Mouse (Mus musculus): ENCODE measurements around the gene Morn3. TPM values are rescaled to one million over a fixed set of nuclear protein-coding genes. Genes with fewer than 3 reads are reported as not detected.

Morn3 gene
- total and polyA plus RNA-seq, 3 experiments, result not detected

DNA sequence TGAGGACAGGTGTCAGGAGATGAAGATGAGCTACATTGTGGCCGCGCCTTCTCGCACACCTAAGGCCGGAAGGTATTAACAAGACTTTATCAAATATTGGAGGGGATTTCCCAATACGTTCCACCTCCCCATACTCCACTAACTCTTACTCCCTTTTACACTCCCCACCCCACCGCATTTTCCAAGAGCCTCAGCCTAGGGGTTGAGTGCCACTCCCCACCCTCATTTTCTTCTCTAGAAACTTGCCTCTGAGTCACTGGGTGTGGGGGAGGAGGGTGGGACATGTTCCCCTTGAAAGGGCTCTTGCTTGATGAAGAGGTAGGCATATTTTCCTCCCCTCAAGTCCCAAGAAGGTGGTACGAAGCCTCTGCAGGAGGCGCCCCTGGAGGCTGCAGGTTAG, 30.9 kb downstream of the Morn3 start (continued):
- no peak for TF ChIP-seq MAFK (IDR thresholded peaks at IDR 0.05; ENCODE audit: insufficient replicate concordance, low read length)
- TF ChIP-seq UBTF (IDR thresholded peaks at IDR 0.05; ENCODE audit: low read depth, low read length), result no peak

DNA sequence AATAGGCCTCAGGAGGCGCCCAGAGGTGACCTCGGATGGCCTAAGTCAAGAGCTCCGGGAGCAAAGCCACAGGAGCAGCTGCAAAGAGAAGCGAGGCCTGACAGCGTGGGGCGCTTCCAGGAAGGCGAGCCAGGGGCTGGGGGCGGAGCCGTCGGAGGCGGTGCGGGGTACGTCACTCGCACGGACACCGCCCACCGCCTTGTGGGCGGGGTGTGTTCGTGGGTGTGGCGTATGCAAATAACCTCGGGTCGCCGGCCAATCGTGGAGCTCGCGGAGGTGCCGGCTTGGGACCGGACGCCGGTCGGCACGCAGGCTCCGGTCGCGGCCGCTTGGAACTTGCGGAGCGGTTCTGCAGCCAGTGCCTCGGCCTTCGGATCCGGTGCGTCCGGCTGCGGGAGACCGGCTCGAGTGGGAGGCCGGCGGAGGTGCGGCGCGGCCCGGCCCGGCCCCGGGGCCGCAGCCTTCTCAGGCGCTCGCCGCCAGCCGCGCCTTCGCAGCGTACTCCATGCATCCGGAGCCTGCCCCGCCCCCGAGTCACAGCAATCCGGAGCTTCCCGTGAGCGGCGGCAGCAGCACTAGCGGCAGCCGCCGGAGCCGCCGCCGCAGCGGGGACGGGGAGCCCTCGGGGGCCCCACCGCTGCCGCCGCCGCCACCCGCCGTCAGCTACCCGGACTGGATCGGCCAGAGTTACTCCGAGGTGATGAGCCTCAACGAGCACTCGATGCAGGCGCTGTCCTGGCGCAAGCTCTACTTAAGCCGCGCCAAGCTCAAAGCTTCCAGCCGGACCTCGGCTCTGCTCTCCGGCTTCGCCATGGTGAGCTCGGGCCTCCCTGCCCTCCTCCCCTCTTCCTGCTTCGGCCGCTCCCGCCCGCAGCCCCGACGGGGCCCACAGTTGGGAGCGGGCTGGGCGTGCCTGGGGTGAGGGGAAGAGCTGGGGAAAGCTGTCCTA, 31.8 kb downstream of the Morn3 start, which contains the start of gene Orai1:
Orai1 (plus strand) TSS at position 322 of the 949 bp plus-strand sequence.
- peak within 1 kb of the TSS; percentile 75 for H3K27ac ChIP-seq (ENCODE audit: insufficient read depth, low read depth)
- in situ Hi-C loops (cut with MboI; ENCODE audit: low pct_ligation_motif_present, low pct_unique_long_range_greater_than_20kb, low sequenced_read_pairs), result no loop called here
- no peaks in the 10 kb centered on the region for H3K27me3 ChIP-seq (replicated peaks)
- dilution Hi-C loops (cut with MboI; ENCODE audit: extremely low pct_ligation_motif_present, extremely low pct_unique_long_range_greater_than_20kb, low sequenced_read_pairs), result no loop called here
- H3K4me2 ChIP-seq (ENCODE audit: insufficient read depth, low read depth, poor library complexity, severe bottlenecking), result peak within 1 kb of the TSS; percentile 88
- no peaks in the 10 kb centered on the region for H3K9me3 ChIP-seq (replicated peaks; ENCODE audit: low read length)
- H3K4me1 ChIP-seq (ENCODE audit: control insufficient read depth in 1 of 2, insufficient read depth in 2 of 2), result peaks cover 8 to 59% of the 10 kb centered on the region in 2 experiments
- H3K9ac ChIP-seq (ENCODE audit: insufficient read depth, low read depth), result peak within 1 kb of the TSS; percentile 75
- H3K36me3 ChIP-seq (replicated peaks in 1 of 2; ENCODE audit: control insufficient read depth in 1 of 2, insufficient read depth in 1 of 2, low read length in 1 of 2), result peaks cover 0 to 27% of the 10 kb centered on the region in 2 experiments
- peak within 1 kb of the TSS; percentile 75 to 86 (median 82) for H3K4me3 ChIP-seq (replicated peaks in 1 of 3; ENCODE audit: low read depth in 2 of 3, low read length in 2 of 3, poor library complexity in 1 of 3)
- peak; percentile 92 for DNase-seq (ENCODE audit: extremely low read depth)
- H3K79me2 ChIP-seq (replicated peaks; ENCODE audit: control insufficient read depth, extremely low read depth, insufficient read depth, poor library complexity, severe bottlenecking), result no peaks in the 10 kb centered on the region; the same call in 1 of the 2 replicates
- peak; percentile 56; the same call in 1 of the 2 replicates for TF ChIP-seq MXI1 (IDR thresholded peaks at IDR 0.05; ENCODE audit: low read depth, low read length)
- no peak for TF ChIP-seq SMC3 (IDR thresholded peaks at IDR 0.05; ENCODE audit: low read depth, low read length)
- peak; percentile 21; the same call in 1 of the 2 replicates for TF ChIP-seq SIN3A (IDR thresholded peaks at IDR 0.05; ENCODE audit: low read length)
- TF ChIP-seq IRF4 (IDR thresholded peaks at IDR 0.05; ENCODE audit: low read depth, low read length), result no peak; the same call in 1 of the 2 replicates
- TF ChIP-seq CHD1 (IDR thresholded peaks at IDR 0.05; ENCODE audit: low read depth, low read length), result no peak
- no peak for TF ChIP-seq RAD21 (IDR thresholded peaks at IDR 0.05; ENCODE audit: low read depth, low read length)
- TF ChIP-seq ZNF384 (IDR thresholded peaks at IDR 0.05; ENCODE audit: low read depth, low read length), result no peak
- TF ChIP-seq HCFC1 (IDR thresholded peaks at IDR 0.05; ENCODE audit: low read depth, low read length), result no peak; the same call in 1 of the 2 replicates
- TF ChIP-seq MEF2A (IDR thresholded peaks at IDR 0.05; ENCODE audit: borderline replicate concordance, low read depth, low read length), result no peak
- TF ChIP-seq USF1 (IDR thresholded peaks at IDR 0.05; ENCODE audit: low read depth, low read length), result no peak
- no peak for TF ChIP-seq CHD2 (IDR thresholded peaks at IDR 0.05; ENCODE audit: low read length)
- no peak for TF ChIP-seq RCOR1 (conservative IDR thresholded peaks at IDR 0.05; ENCODE audit: low read depth, low read length)
- no peak for TF ChIP-seq JUND (conservative IDR thresholded peaks at IDR 0.05; ENCODE audit: low read depth, low read length)
- no peak; the same call in 1 of the 2 replicates for TF ChIP-seq MYC (IDR thresholded peaks at IDR 0.05; ENCODE audit: low read depth, low read length)
- TF ChIP-seq GABPA (IDR thresholded peaks at IDR 0.05; ENCODE audit: insufficient replicate concordance, low read depth, low read length), result no peak
- TF ChIP-seq NELFE (IDR thresholded peaks at IDR 0.05; ENCODE audit: low read depth, low read length), result peak; percentile 90
- TF ChIP-seq TBP (conservative IDR thresholded peaks at IDR 0.05; ENCODE audit: low read depth, low read length), result peak; percentile 89
- no peak for TF ChIP-seq ZMIZ1 (IDR thresholded peaks at IDR 0.05; ENCODE audit: low read depth, low read length)
- TF ChIP-seq ZKSCAN1 (IDR thresholded peaks at IDR 0.05; ENCODE audit: borderline replicate concordance, low read depth, low read length), result no peak
- no peak for TF ChIP-seq ZC3H11A (IDR thresholded peaks at IDR 0.05; ENCODE audit: low read depth, low read length)
- TF ChIP-seq E2F4 (IDR thresholded peaks at IDR 0.05; ENCODE audit: insufficient replicate concordance, low read depth, low read length), result no peak
- TF ChIP-seq BHLHE40 (IDR thresholded peaks at IDR 0.05; ENCODE audit: low read depth, low read length), result no peak; the same call in 1 of the 2 replicates
- TF ChIP-seq MAFK (IDR thresholded peaks at IDR 0.05; ENCODE audit: insufficient replicate concordance, low read length), result no peak
- no peak for TF ChIP-seq KAT2A (IDR thresholded peaks at IDR 0.05; ENCODE audit: insufficient replicate concordance, low read length)
- TF ChIP-seq ELF1 (IDR thresholded peaks at IDR 0.05; ENCODE audit: low read depth, low read length), result peak; percentile 74
- peak; percentile 97 for TF ChIP-seq POLR2A (IDR thresholded peaks at IDR 0.05; ENCODE audit: low read depth, low read length)
- TF ChIP-seq MAZ (IDR thresholded peaks at IDR 0.05; ENCODE audit: low read depth, low read length), result no peak
- peak; percentile 88 for TF ChIP-seq UBTF (IDR thresholded peaks at IDR 0.05; ENCODE audit: low read depth, low read length)
- no peak for TF ChIP-seq ETS1 (conservative IDR thresholded peaks at IDR 0.05; ENCODE audit: low read depth, low read length)
- TF ChIP-seq JUN (IDR thresholded peaks at IDR 0.05; ENCODE audit: insufficient read depth, low read depth, low read length), result no peak
- no peak for TF ChIP-seq PAX5 (IDR thresholded peaks at IDR 0.05; ENCODE audit: low read length)
- no peak for TF ChIP-seq CTCF (conservative IDR thresholded peaks at IDR 0.05 in 1 of 2, IDR thresholded peaks at IDR 0.05 in 1 of 2; ENCODE audit: low read depth in 2 of 2, low read length in 2 of 2)
- peak; percentile 61 for TF ChIP-seq NRF1 (IDR thresholded peaks at IDR 0.05; ENCODE audit: low read depth, low read length)
- TF ChIP-seq EP300 (IDR thresholded peaks at IDR 0.05; ENCODE audit: low read length), result no peak
- peak; percentile 89; the same call in 1 of the 2 replicates for TF ChIP-seq TCF12 (IDR thresholded peaks at IDR 0.05; ENCODE audit: low read depth, low read length)
